Mouse (Mus musculus): ENCODE results near the gene Dnah8. TPM values are rescaled to one million over a fixed set of nuclear protein-coding genes. Genes with fewer than 3 reads are reported as not detected.

Dnah8 gene
- polyA plus RNA-seq, 1 experiment from 2014 or later = 0.68 TPM

GRCm38 (mm10) chr17:30743947-30744346 is 119.8 kb downstream of the Dnah8 start:
- H3K9me3 ChIP-seq = no peaks in the 10 kb centered on the region
- no peak for DNase-seq (ENCODE audit: extremely low spot score, low spot score)
- no peaks in the 10 kb centered on the region for H3K27me3 ChIP-seq (ENCODE audit: poor library complexity, severe bottlenecking)
- H3K4me1 ChIP-seq = no peaks in the 10 kb centered on the region
- H3K36me3 ChIP-seq (replicated peaks) = no peaks in the 10 kb centered on the region
- no peak overlapping the region for H3K27ac ChIP-seq
- WGBS = 80% methylated on average over 3 of the region's 3 CpGs
- no peak overlapping the region for H3K4me3 ChIP-seq

DNA sequence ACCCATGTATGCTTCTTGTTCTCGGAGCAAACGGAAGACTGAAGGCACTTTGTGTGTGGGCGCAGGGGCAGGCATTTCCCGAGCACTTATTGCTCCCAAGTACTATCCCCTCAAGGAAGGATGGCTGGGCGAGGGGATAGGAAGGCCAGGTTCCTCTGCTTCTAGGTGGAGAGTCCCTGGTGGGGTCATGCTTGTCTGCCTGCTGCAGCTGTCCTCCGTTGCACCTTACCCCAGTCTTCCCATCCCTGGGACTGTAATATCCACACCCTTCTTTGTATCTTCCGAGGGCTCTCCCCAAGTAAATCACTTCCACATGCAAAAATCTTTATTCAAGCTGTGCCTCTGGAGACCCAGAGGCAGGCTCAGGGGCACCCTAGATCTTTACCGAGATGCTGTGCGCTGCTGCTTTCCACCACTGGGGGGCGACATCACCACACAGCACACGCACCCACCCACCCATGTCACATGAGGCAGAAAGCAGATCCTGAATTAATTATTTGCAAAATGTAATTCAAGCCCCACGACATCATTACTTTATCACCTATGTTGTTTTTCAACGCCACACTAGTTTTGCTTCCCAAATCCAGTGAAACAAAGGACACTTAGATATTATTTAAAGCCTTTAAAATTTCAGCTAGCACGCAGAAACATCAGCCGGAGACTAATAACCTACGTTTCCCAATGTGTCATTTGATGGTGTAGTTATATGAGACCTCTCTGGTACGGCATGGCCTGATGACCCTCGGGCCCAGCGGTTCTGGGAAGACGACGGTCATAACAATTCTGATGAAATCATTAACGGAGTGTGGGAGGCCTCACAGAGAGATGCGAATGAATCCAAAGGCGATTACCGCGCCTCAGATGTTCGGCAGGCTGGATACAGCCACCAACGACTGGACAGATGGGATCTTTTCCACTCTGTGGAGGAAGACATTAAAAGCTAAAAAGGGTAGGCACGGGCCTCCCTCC is 122.2 kb downstream of the Dnah8 start:
- WGBS = 69% methylated on average over 29 of the region's 29 CpGs
- no peak overlapping the region for H3K27ac ChIP-seq
- H3K4me1 ChIP-seq = peaks cover 5% of the 10 kb centered on the region; the same call in 1 of the 2 replicates
- no peaks in the 10 kb centered on the region for H3K27me3 ChIP-seq (ENCODE audit: poor library complexity, severe bottlenecking)
- H3K4me3 ChIP-seq = no peak overlapping the region
- DNase-seq (ENCODE audit: extremely low spot score, low spot score) = peak; percentile 56
- no peaks in the 10 kb centered on the region for H3K9me3 ChIP-seq
- H3K36me3 ChIP-seq (replicated peaks) = no peaks in the 10 kb centered on the region

DNA sequence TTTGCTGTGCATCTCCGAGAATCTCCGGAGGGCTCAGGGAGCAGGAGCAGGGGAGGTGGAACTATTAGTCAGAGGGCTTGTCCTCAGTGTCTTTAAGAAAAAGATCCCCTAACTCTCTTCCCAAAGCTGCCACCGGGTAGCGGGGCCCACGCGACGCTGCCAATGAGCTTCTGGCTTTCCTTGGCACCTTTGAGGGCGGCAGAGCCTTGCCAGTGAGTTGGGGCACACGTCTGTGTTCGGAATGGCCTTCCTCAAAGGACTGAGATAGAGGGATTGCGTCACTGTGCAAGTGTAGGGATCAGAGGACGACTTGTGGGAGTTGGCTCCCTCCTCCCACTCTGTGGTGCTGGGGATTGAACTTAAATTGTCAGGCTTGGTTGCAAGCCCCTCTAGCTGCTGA is 125.2 kb downstream of the Dnah8 start:
- no peak overlapping the region for H3K27ac ChIP-seq
- no peaks in the 10 kb centered on the region for H3K9me3 ChIP-seq
- H3K4me1 ChIP-seq = peaks cover 5% of the 10 kb centered on the region; the same call in 1 of the 2 replicates
- no peak overlapping the region for H3K4me3 ChIP-seq
- H3K36me3 ChIP-seq (replicated peaks) = no peaks in the 10 kb centered on the region
- DNase-seq (ENCODE audit: extremely low spot score, low spot score) = no peak
- WGBS = 89% methylated on average over 12 of the region's 12 CpGs
- no peaks in the 10 kb centered on the region for H3K27me3 ChIP-seq (ENCODE audit: poor library complexity, severe bottlenecking)

- H3K36me3 ChIP-seq (replicated peaks) = no peaks in the 10 kb centered on the region
- no peaks in the 10 kb centered on the region for H3K27me3 ChIP-seq (ENCODE audit: poor library complexity, severe bottlenecking)
- DNase-seq (ENCODE audit: extremely low spot score, low spot score) = no peak
- no peak overlapping the region for H3K27ac ChIP-seq
- H3K9me3 ChIP-seq = no peaks in the 10 kb centered on the region
- 47% methylated on average over 6 of the region's 6 CpGs for WGBS
- H3K4me1 ChIP-seq = peaks cover 5% of the 10 kb centered on the region; the same call in 1 of the 2 replicates
- no peak overlapping the region for H3K4me3 ChIP-seq
These were observed 126.1 kb downstream of the Dnah8 start for GRCm38 (mm10) chr17:30750269-30750668.

DNA sequence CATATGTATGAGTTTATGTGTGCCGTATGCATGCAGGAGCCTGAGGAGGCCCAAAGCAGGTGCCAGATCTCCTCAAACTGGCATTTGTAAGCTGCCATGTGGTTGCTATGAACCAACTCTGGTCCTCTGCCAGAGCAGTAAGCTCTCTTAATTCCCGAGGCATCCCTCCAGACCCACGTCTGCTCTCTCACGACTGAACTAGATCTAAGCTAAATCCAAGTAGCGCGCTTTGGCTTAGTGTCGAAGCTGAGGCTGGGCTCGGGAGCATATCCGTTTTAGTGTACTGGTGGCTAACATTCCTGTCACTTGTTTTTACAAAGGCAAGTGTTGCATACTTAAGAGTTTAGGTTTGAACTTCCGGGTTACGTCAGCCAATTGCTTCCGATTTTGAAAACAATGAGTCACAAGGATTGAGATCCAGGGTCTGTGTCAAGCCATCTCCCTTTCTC is 128.2 kb downstream of the Dnah8 start:
- H3K36me3 ChIP-seq (replicated peaks) = no peaks in the 10 kb centered on the region
- DNase-seq (ENCODE audit: extremely low spot score, low spot score) = no peak
- WGBS = 93% methylated on average over 12 of the region's 12 CpGs

GRCm38 (mm10) chr17:30753201-30753600 is 129.0 kb downstream of the Dnah8 start:
- Histone ChIP-seq H3K4me1 (peaks cover 5% of the 10 kb centered on the region; the same call in 1 of the 2 replicates), H3K4me3 (no peak overlapping the region), H3K27me3 (ENCODE audit: poor library complexity, severe bottlenecking) (no peaks in the 10 kb centered on the region), H3K36me3 (replicated peaks) (no peaks in the 10 kb centered on the region), H3K9me3 (peaks cover 5% of the 10 kb centered on the region; the same call in 1 of the 2 replicates), H3K27ac (no peak overlapping the region)
- DNase-seq (ENCODE audit: extremely low spot score, low spot score) = no peak
- 92% methylated on average over 6 of the region's 6 CpGs for WGBS

More for the DNA sequence above, 128.2 kb downstream of the Dnah8 start:
- H3K4me3 ChIP-seq = no peak overlapping the region
- H3K27me3 ChIP-seq (ENCODE audit: poor library complexity, severe bottlenecking) = no peaks in the 10 kb centered on the region
- H3K4me1 ChIP-seq = peaks cover 5% of the 10 kb centered on the region; the same call in 1 of the 2 replicates
- H3K27ac ChIP-seq = no peak overlapping the region
- H3K9me3 ChIP-seq = peaks cover 5% of the 10 kb centered on the region; the same call in 1 of the 2 replicates

DNA sequence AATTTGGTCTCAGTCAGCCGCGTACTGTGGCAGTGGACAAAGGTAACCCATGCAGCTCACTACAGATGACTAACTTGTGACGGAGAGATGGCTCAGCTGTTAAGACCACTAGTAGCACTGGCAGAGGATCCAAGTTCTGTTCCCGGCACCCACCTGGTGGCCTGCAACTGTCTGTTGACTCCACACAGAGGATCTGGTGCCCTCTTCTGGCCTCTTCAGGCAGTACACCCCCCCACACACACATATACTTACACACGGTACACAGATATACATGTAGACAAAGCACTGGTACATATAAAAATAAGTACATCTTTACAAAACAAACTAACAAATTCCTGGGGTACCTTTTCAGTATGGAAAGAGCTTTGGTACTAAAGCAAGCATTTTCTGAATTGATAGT is 132.6 kb downstream of the Dnah8 start:
- 96% methylated on average over 5 of the region's 5 CpGs for WGBS
- Histone ChIP-seq H3K4me1 (no peaks in the 10 kb centered on the region), H3K36me3 (replicated peaks) (no peaks in the 10 kb centered on the region), H3K27ac (no peak overlapping the region), H3K4me3 (no peak overlapping the region), H3K9me3 (peaks cover 5% of the 10 kb centered on the region; the same call in 1 of the 2 replicates), H3K27me3 (ENCODE audit: poor library complexity, severe bottlenecking) (no peaks in the 10 kb centered on the region)
- DNase-seq (ENCODE audit: extremely low spot score, low spot score) = no peak

DNA sequence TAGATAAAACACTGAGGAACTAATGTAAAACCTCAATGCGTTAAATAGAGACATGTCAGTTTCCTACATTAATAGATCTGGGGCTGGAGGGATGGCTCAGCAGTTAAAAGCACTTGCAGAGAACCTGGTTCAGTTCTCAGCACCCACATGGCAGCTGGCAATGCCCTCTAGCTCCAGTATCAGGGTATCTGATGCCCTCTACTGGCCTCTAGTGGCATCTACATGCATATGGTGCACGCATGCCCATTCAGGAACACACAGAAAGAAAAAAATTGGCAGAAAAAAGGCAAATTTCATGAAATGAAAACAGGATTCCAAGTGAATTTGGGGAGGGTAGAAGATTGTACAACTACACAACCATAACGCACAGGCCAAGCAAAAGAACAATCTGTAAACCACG is 136.2 kb downstream of the Dnah8 start:
- DNase-seq (ENCODE audit: extremely low spot score, low spot score) = no peak
- peaks cover 5% of the 10 kb centered on the region; the same call in 1 of the 2 replicates for H3K9me3 ChIP-seq
- 92% methylated on average over 4 of the region's 4 CpGs for WGBS
- H3K36me3 ChIP-seq (replicated peaks) = no peaks in the 10 kb centered on the region
- no peak overlapping the region for H3K4me3 ChIP-seq
- H3K4me1 ChIP-seq = no peaks in the 10 kb centered on the region
- H3K27ac ChIP-seq = no peak overlapping the region
- no peaks in the 10 kb centered on the region for H3K27me3 ChIP-seq (ENCODE audit: poor library complexity, severe bottlenecking)

DNA sequence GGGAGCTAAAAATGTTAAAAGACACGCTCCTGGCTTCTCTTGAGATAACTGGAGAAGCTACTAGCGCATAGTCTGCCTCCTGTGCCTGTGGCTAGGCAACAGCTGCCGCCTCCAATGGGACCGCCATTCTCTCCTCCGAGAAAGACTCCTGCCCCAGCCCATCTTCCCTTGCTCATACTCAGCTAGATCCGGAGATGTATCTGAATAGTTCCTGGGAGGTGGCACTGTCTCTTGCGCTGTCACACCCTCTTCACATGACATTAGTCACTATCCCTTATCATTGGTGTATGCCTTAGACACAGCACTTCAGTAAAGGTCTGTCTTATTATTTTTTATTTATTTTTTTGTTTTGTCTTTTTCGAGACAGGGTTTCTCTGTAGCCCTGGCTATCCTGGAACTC is 140.1 kb downstream of the Dnah8 start:
- H3K36me3 ChIP-seq (replicated peaks) = no peaks in the 10 kb centered on the region
- 91% methylated on average over 8 of the region's 8 CpGs for WGBS
- no peaks in the 10 kb centered on the region for H3K4me1 ChIP-seq
- no peaks in the 10 kb centered on the region for H3K9me3 ChIP-seq
- DNase-seq (ENCODE audit: extremely low spot score, low spot score) = no peak
- no peaks in the 10 kb centered on the region for H3K27me3 ChIP-seq (ENCODE audit: poor library complexity, severe bottlenecking)
- H3K4me3 ChIP-seq = no peak overlapping the region
- H3K27ac ChIP-seq = no peak overlapping the region

DNA sequence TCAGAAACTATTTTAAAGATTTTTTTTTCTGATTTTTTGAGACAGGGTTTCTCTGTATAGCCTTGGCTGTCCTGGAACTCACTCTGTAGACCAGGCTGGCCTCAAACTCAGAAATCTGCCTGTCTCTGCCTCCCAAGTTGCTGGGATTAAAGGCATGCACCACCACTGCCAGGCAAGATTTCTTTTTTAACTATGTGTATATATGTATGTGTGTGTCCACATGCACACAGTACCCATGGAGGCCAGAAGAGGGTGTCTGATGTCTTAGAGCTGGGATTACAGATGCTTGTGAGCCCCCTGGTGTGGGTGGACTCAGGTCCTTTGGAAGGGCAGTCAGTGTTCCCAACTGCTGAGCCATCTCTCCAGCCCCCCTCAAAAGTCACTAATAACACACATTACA is 150.3 kb downstream of the Dnah8 start:
- peaks cover 21% of the 10 kb centered on the region for H3K4me1 ChIP-seq
- DNase-seq (ENCODE audit: extremely low spot score, low spot score) = no peak
- H3K27ac ChIP-seq = no peak overlapping the region
- H3K4me3 ChIP-seq = no peak overlapping the region
- no peaks in the 10 kb centered on the region for H3K9me3 ChIP-seq
- no peaks in the 10 kb centered on the region for H3K27me3 ChIP-seq (ENCODE audit: poor library complexity, severe bottlenecking)
- H3K36me3 ChIP-seq (replicated peaks) = no peaks in the 10 kb centered on the region

- Histone ChIP-seq H3K4me1 (peaks cover 15% of the 10 kb centered on the region), H3K9me3 (no peaks in the 10 kb centered on the region), H3K4me3 (no peak overlapping the region), H3K27me3 (ENCODE audit: poor library complexity, severe bottlenecking) (no peaks in the 10 kb centered on the region), H3K36me3 (replicated peaks) (no peaks in the 10 kb centered on the region), H3K27ac (no peak overlapping the region)
- no peak for DNase-seq (ENCODE audit: extremely low spot score, low spot score)
- WGBS = 60% methylated on average over 5 of the region's 5 CpGs
These were observed 150.9 kb downstream of the Dnah8 start for GRCm38 (mm10) chr17:30775096-30775495.

DNA sequence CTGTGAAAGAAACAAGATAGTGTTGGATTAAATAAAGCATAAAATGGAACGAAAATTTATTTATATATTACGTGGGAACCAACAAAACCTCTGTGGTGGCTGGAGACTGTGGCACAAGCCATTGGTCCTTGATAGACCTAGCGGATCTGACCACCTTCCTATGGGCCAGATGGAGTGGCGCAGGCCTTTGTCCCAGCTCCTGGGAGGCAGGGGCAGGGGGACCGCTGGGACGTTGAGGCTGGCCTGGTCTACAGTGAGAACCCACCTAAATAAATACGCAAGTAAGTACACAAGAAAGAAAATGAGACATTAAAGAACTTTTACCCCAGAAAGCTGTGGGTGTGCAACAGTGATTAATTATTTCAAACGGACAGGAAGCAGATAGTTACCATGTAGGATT is 156.9 kb downstream of the Dnah8 start:
- no peak for DNase-seq (ENCODE audit: extremely low spot score, low spot score)
- Histone ChIP-seq H3K4me3 (no peak overlapping the region), H3K27me3 (ENCODE audit: poor library complexity, severe bottlenecking) (no peaks in the 10 kb centered on the region), H3K27ac (no peak overlapping the region), H3K36me3 (replicated peaks) (no peaks in the 10 kb centered on the region), H3K9me3 (no peaks in the 10 kb centered on the region), H3K4me1 (no peaks in the 10 kb centered on the region)
- WGBS = 86% methylated on average over 8 of the region's 8 CpGs

GRCm38 (mm10) chr17:30782286-30782685 is 158.1 kb downstream of the Dnah8 start:
- Histone ChIP-seq H3K4me3 (no peak overlapping the region), H3K27me3 (ENCODE audit: poor library complexity, severe bottlenecking) (no peaks in the 10 kb centered on the region), H3K9me3 (no peaks in the 10 kb centered on the region), H3K27ac (no peak overlapping the region), H3K36me3 (replicated peaks) (no peaks in the 10 kb centered on the region), H3K4me1 (no peaks in the 10 kb centered on the region)
- 89% methylated on average over 14 of the region's 14 CpGs for WGBS
- no peak for DNase-seq (ENCODE audit: extremely low spot score, low spot score)
